Comparison of ENCODE assay signal across 8 mouse cellular contexts in genomic region chr12:112797672-112798331, GRCm38 (mm10). TPM values are rescaled to one million over a fixed set of nuclear protein-coding genes. Genes with fewer than 3 reads are reported as not detected.
DNase-seq lines count a peak whose midpoint lies in the region; ATAC-seq and TF ChIP-seq lines count a peak whose summit lies in the region.

No protein-coding gene starts in this region.

- ATAC-seq in neural tube, embryonic 14.5 days (ENCODE audit: low read depth): 0 out of 2 replicates have a peak, but pooled peaks have one; percentile 7
- no peak for ATAC-seq in kidney, embryonic 16.5 days (ENCODE audit: low FRiP score, low TSS enrichment)

- TF ChIP-seq POLR2A in brain, embryonic 14.5 days (IDR thresholded peaks at IDR 0.05; ENCODE audit: borderline replicate concordance, extremely low read depth, insufficient read depth, insufficient read length, poor library complexity, severe bottlenecking): no peak

- H3K27ac ChIP-seq in neural tube, embryonic 14.5 days (ENCODE audit: low read depth, low read length): no peak overlapping the region
- H3K27ac ChIP-seq in kidney, embryonic 16.5 days (ENCODE audit: low read length): no peak overlapping the region

- H3K27me3 ChIP-seq in neural tube, embryonic 14.5 days (ENCODE audit: control insufficient read depth, insufficient read depth, low read length): no peaks in the 10 kb centered on the region; the same call in 1 of the 2 replicates
- H3K27me3 ChIP-seq in kidney, embryonic 16.5 days (ENCODE audit: insufficient read depth, low read length): peaks cover 8% of the 10 kb centered on the region; the same call in 1 of the 2 replicates

- no peak overlapping the region for H3K4me3 ChIP-seq in neural tube, embryonic 14.5 days (ENCODE audit: low read depth, low read length)
- no peak overlapping the region for H3K4me3 ChIP-seq in kidney, embryonic 16.5 days (ENCODE audit: low read length)

- H3K9ac ChIP-seq in neural tube, embryonic 14.5 days (replicated peaks; ENCODE audit: low read depth, low read length): no peak overlapping the region
- H3K9ac ChIP-seq in kidney, embryonic 16.5 days (replicated peaks; ENCODE audit: low read length): no peak overlapping the region

- H3K9me3 ChIP-seq in neural tube, embryonic 14.5 days (ENCODE audit: control insufficient read depth, low read length): no peaks in the 10 kb centered on the region
- H3K9me3 ChIP-seq in kidney, embryonic 16.5 days (ENCODE audit: low read length): no peaks in the 10 kb centered on the region

- TF ChIP-seq CTCF in brain, embryonic 14.5 days (IDR thresholded peaks at IDR 0.05; ENCODE audit: borderline replicate concordance, extremely low read depth, insufficient read depth, insufficient read length): no peak

- H3K36me3 ChIP-seq in neural tube, embryonic 14.5 days (ENCODE audit: control insufficient read depth, insufficient read depth, low read length): no peaks in the 10 kb centered on the region
- no peaks in the 10 kb centered on the region for H3K36me3 ChIP-seq in kidney, embryonic 16.5 days (ENCODE audit: insufficient read depth, low read length)

- no peak overlapping the region for H3K4me2 ChIP-seq in neural tube, embryonic 14.5 days (ENCODE audit: low read depth, low read length)
- H3K4me2 ChIP-seq in kidney, embryonic 16.5 days (replicated peaks; ENCODE audit: low read depth, low read length): no peak overlapping the region

- 66% methylated on average over 15 of the region's 15 CpGs for whole genome bisulfite sequencing in neural tube, embryonic 14.5 days
- 55% methylated on average over 15 of the region's 15 CpGs for WGBS in kidney, embryonic 16.5 days

- H3K4me1 ChIP-seq in neural tube, embryonic 14.5 days (ENCODE audit: control insufficient read depth, insufficient read depth, low read length): peaks cover 7% of the 10 kb centered on the region; the same call in 1 of the 2 replicates
- peaks cover 37% of the 10 kb centered on the region for H3K4me1 ChIP-seq in kidney, embryonic 16.5 days (ENCODE audit: insufficient read depth, low read length)

- no peak for DNase-seq in neural tube, embryonic 10.5 days (ENCODE audit: extremely low spot score, low spot score)
- DNase-seq in brain, embryonic 14.5 days (ENCODE audit: low read depth): peak; percentile 54
- peak; percentile 67 to 71 for DNase-seq in layer of hippocampus, postnatal 10 days (ENCODE audit: low spot score in 2 of 2)
- peak; percentile 52 to 63 for DNase-seq in right cerebral cortex, postnatal 36 days (ENCODE audit: low spot score in 2 of 2)
- DNase-seq in natural killer cell, adult 2 months (ENCODE audit: low spot score in 2 of 2): no peak
- no peak for DNase-seq in cerebellum, adult 9-11 months

RNA-seq across cellular contexts. Expression of gene Ahnak2, which starts 4.7 kb away (rescaled TPM):
- polyA plus RNA-seq in neural tube, embryonic 14.5 days (2014; fragmentation: Nextera tagmentation; extraction: Ambion mirVana): 3.1 and 4.9 TPM in 2 replicates
- 1.1 and 1.6 TPM in 2 replicates for polyA plus RNA-seq in brain, embryonic 14.5 days (2012; rRNA removed)
- total RNA-seq in layer of hippocampus, postnatal 10 days (2021): 10 to 100 TPM; 11.8 to 17.1 TPM
- 0.91 and 1.2 TPM in 2 replicates for polyA plus RNA-seq in kidney, embryonic 16.5 days (2015; fragmentation: Nextera tagmentation; extraction: Ambion mirVana)

RNA-seq across cellular contexts. Expression of gene Clba1, which starts 10.9 kb away (rescaled TPM):
- polyA plus RNA-seq in neural tube, embryonic 14.5 days (2014; fragmentation: Nextera tagmentation; extraction: Ambion mirVana): 17.5 and 17.8 TPM in 2 replicates
- polyA plus RNA-seq in brain, embryonic 14.5 days (2012; rRNA removed): 13.6 and 14.7 TPM in 2 replicates
- 10 to 100 TPM; 12.3 to 15.5 TPM for total RNA-seq in layer of hippocampus, postnatal 10 days (2021)
- 14.0 and 14.7 TPM in 2 replicates for polyA plus RNA-seq in kidney, embryonic 16.5 days (2015; fragmentation: Nextera tagmentation; extraction: Ambion mirVana)

RNA-seq across cellular contexts. Expression of gene Cdca4, which starts 31.4 kb away (rescaled TPM):
- polyA plus RNA-seq in neural tube, embryonic 14.5 days (2014; fragmentation: Nextera tagmentation; extraction: Ambion mirVana): 33.6 and 37.5 TPM in 2 replicates
- polyA plus RNA-seq in brain, embryonic 14.5 days (2012; rRNA removed): 42.3 and 71.4 TPM in 2 replicates
- 10 to 100 TPM in 1 of 2 experiments, 1 to 10 TPM in 1; 8.8 to 13.0 TPM for total RNA-seq in layer of hippocampus, postnatal 10 days (2021)
- polyA plus RNA-seq in kidney, embryonic 16.5 days (2015; fragmentation: Nextera tagmentation; extraction: Ambion mirVana): 113 and 124 TPM in 2 replicates

RNA-seq across cellular contexts. Expression of gene Pld4, which starts 37.3 kb away (rescaled TPM):
- polyA plus RNA-seq in neural tube, embryonic 14.5 days (2014; fragmentation: Nextera tagmentation; extraction: Ambion mirVana): 4.5 and 6.9 TPM in 2 replicates
- polyA plus RNA-seq in brain, embryonic 14.5 days (2012; rRNA removed): 6.5 and 6.8 TPM in 2 replicates
- 10 to 100 TPM in 1 of 2 experiments, 1 to 10 TPM in 1; 9.2 to 11.7 TPM for total RNA-seq in layer of hippocampus, postnatal 10 days (2021)
- 7.3 and 7.4 TPM in 2 replicates for polyA plus RNA-seq in kidney, embryonic 16.5 days (2015; fragmentation: Nextera tagmentation; extraction: Ambion mirVana)

Comparison
In these comparisons a context has a peak if more than half of its experiments do, and no peak if none do; other contexts are left out.
1. DNase-seq: peak in brain, embryonic 14.5 days (single experiment), layer of hippocampus, postnatal 10 days (2 of 2) and right cerebral cortex, postnatal 36 days (2 of 2); none in neural tube, embryonic 10.5 days (single experiment), natural killer cell, adult 2 months (0 of 2) and cerebellum, adult 9-11 months (single experiment).